Mouse (Mus musculus): ENCODE results near the gene Zfp292. TPM values are rescaled to one million over a fixed set of nuclear protein-coding genes. Genes with fewer than 3 reads are reported as not detected.
A peak's percentile ranks its signal among the peaks of the same experiment; 100 is the strongest.

Zfp292 gene
- polyA plus RNA-seq, 1 experiment from 2014 or later = 40.1 TPM

GRCm38 (mm10) chr4:34872896-34873495 lies 9.8 kb downstream of the Zfp292 start:
- no peaks in the 10 kb centered on the region for H3K9me3 ChIP-seq (ENCODE audit: control insufficient read depth, low read length)
- no peaks in the 10 kb centered on the region for H3K27me3 ChIP-seq (ENCODE audit: control insufficient read depth, insufficient read depth, low read length)
- DNase-seq (ENCODE audit: low spot score, missing footprints) (peak; percentile 44), ATAC-seq (ENCODE audit: low FRiP score) (no peak)
- no peaks in the 10 kb centered on the region for H3K4me1 ChIP-seq (ENCODE audit: control insufficient read depth, insufficient read depth, low read length)
- no peak overlapping the region for H3K9ac ChIP-seq (ENCODE audit: low read length)
- H3K4me3 ChIP-seq (ENCODE audit: low read depth, low read length) = no peak overlapping the region
- 97% methylated on average over 4 of the region's 4 CpGs for WGBS
- no peak overlapping the region for H3K27ac ChIP-seq (ENCODE audit: low read depth, low read length)
- H3K36me3 ChIP-seq (ENCODE audit: control insufficient read depth, insufficient read depth, low read length) = no peaks in the 10 kb centered on the region; the same call in 1 of the 2 replicates
- H3K4me2 ChIP-seq = no peak overlapping the region

DNA sequence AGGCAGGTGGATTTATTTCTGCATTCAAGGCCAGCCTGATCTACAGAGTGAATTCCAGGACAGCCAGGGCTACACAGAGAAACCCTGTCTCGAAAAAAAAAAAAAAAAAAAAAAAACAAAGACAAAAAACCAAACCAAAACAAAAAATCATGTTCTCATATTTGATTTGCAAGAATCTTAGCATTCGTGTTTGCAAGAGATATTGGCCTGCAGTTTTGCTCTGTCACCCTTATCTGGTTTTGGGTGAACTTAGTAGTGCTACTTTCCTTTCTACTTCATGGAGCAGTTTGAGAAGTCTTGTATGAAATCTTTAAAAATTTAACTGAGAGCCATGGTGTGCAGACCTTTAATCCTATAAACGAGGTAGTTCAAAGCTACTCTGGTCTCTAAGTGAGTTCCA lies 12.9 kb downstream of the Zfp292 start:
- Histone ChIP-seq H3K9ac (ENCODE audit: low read length) (no peak overlapping the region), H3K36me3 (ENCODE audit: control insufficient read depth, insufficient read depth, low read length) (no peaks in the 10 kb centered on the region; the same call in 1 of the 2 replicates), H3K27me3 (ENCODE audit: control insufficient read depth, insufficient read depth, low read length) (no peaks in the 10 kb centered on the region), H3K9me3 (ENCODE audit: control insufficient read depth, low read length) (no peaks in the 10 kb centered on the region), H3K27ac (ENCODE audit: low read depth, low read length) (no peak overlapping the region), H3K4me1 (ENCODE audit: control insufficient read depth, insufficient read depth, low read length) (no peaks in the 10 kb centered on the region), H3K4me2 (no peak overlapping the region), H3K4me3 (ENCODE audit: low read depth, low read length) (no peak overlapping the region)
- no peak for ATAC-seq (ENCODE audit: low FRiP score)
- no peak for DNase-seq (ENCODE audit: low spot score, missing footprints)
- WGBS = 91% methylated on average over 3 of the region's 3 CpGs

DNA sequence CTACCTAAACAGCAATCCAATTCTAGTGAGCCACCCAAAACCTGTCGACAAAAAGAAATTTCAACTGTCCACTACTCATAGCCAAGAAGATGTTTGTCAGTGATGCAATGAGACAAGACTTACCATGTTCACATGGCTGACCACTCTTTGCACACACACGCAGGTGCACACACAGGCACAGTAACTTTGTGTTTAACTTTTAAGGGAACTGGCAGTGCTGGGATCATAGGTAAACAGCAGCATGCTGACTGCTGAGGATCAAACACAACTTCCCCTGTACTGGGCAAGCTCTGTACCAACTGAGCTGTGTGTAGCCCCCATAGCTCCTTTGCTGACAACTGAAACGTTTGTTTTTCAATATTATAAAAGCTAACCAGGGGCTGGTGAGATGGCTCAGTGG lies 21.3 kb downstream of the Zfp292 start:
- H3K4me3 ChIP-seq (ENCODE audit: low read depth, low read length) = no peak overlapping the region
- no peak for ATAC-seq (ENCODE audit: low FRiP score)
- H3K27me3 ChIP-seq (ENCODE audit: control insufficient read depth, insufficient read depth, low read length) = no peaks in the 10 kb centered on the region
- no peak overlapping the region for H3K27ac ChIP-seq (ENCODE audit: low read depth, low read length)
- H3K4me2 ChIP-seq = no peak overlapping the region
- no peaks in the 10 kb centered on the region for H3K36me3 ChIP-seq (ENCODE audit: control insufficient read depth, insufficient read depth, low read length)
- H3K9me3 ChIP-seq (ENCODE audit: control insufficient read depth, low read length) = no peaks in the 10 kb centered on the region
- no peak overlapping the region for H3K9ac ChIP-seq (ENCODE audit: low read length)
- no peak for DNase-seq (ENCODE audit: low spot score, missing footprints)
- no peaks in the 10 kb centered on the region for H3K4me1 ChIP-seq (ENCODE audit: control insufficient read depth, insufficient read depth, low read length)
- WGBS = 94% methylated on average over 3 of the region's 3 CpGs

GRCm38 (mm10) chr4:34859416-34859815 lies 23.3 kb downstream of the Zfp292 start:
- Histone ChIP-seq H3K4me2 (no peak overlapping the region), H3K36me3 (ENCODE audit: control insufficient read depth, insufficient read depth, low read length) (no peaks in the 10 kb centered on the region), H3K27ac (ENCODE audit: low read depth, low read length) (no peak overlapping the region), H3K9ac (ENCODE audit: low read length) (no peak overlapping the region), H3K4me1 (ENCODE audit: control insufficient read depth, insufficient read depth, low read length) (no peaks in the 10 kb centered on the region), H3K9me3 (ENCODE audit: control insufficient read depth, low read length) (no peaks in the 10 kb centered on the region), H3K27me3 (ENCODE audit: control insufficient read depth, insufficient read depth, low read length) (no peaks in the 10 kb centered on the region), H3K4me3 (ENCODE audit: low read depth, low read length) (no peak overlapping the region)
- WGBS = 89% methylated on average over 3 of the region's 3 CpGs
- ATAC-seq (ENCODE audit: low FRiP score) (no peak), DNase-seq (ENCODE audit: low spot score, missing footprints) (no peak)

GRCm38 (mm10) chr4:34858903-34859302 lies 23.9 kb downstream of the Zfp292 start:
- Histone ChIP-seq H3K4me2 (no peak overlapping the region), H3K36me3 (ENCODE audit: control insufficient read depth, insufficient read depth, low read length) (no peaks in the 10 kb centered on the region), H3K27ac (ENCODE audit: low read depth, low read length) (no peak overlapping the region), H3K9me3 (ENCODE audit: control insufficient read depth, low read length) (no peaks in the 10 kb centered on the region), H3K4me3 (ENCODE audit: low read depth, low read length) (no peak overlapping the region), H3K27me3 (ENCODE audit: control insufficient read depth, insufficient read depth, low read length) (no peaks in the 10 kb centered on the region), H3K9ac (ENCODE audit: low read length) (no peak overlapping the region), H3K4me1 (ENCODE audit: control insufficient read depth, insufficient read depth, low read length) (no peaks in the 10 kb centered on the region)
- no peak for ATAC-seq (ENCODE audit: low FRiP score)
- WGBS = 93% methylated on average over 3 of the region's 3 CpGs
- DNase-seq (ENCODE audit: low spot score, missing footprints) = no peak

DNA sequence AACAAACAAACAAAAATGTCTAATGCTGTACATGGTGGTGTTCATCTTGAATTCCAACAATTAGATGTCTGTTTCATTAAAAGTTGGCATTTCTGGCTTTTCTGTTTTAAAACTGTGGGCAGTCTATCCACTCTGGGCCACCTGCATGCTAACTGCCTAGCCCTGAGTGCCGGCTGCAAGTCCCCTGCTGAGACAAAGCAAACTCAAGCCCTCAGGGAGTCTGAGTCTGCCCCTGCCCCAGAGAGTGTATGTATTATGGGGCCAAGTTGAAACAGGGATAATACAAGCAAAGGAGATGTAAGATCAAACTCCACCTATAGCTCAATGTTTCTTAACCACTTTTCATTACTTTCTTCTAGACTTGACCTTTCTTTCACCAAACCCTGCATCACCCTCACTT lies 26.8 kb downstream of the Zfp292 start:
- no peak for DNase-seq (ENCODE audit: low spot score, missing footprints)
- no peak overlapping the region for H3K9ac ChIP-seq (ENCODE audit: low read length)

GRCm38 (mm10) chr4:34852051-34852450 lies 30.7 kb downstream of the Zfp292 start:
- DNase-seq (ENCODE audit: low spot score, missing footprints) = no peak
- H3K27ac ChIP-seq (ENCODE audit: low read depth, low read length) = no peak overlapping the region
- no peak for ATAC-seq (ENCODE audit: low FRiP score)

More for the DNA sequence above, 26.8 kb downstream of the Zfp292 start:
- Histone ChIP-seq H3K36me3 (ENCODE audit: control insufficient read depth, insufficient read depth, low read length) (0 out of 2 replicates have a peak, but pooled peaks cover 1% of the 10 kb centered on the region), H3K27me3 (ENCODE audit: control insufficient read depth, insufficient read depth, low read length) (no peaks in the 10 kb centered on the region), H3K27ac (ENCODE audit: low read depth, low read length) (no peak overlapping the region), H3K4me2 (no peak overlapping the region), H3K4me3 (ENCODE audit: low read depth, low read length) (no peak overlapping the region), H3K4me1 (ENCODE audit: control insufficient read depth, insufficient read depth, low read length) (no peaks in the 10 kb centered on the region), H3K9me3 (ENCODE audit: control insufficient read depth, low read length) (no peaks in the 10 kb centered on the region)
- WGBS = 35% methylated on average over 1 of the region's 1 CpGs
- no peak for ATAC-seq (ENCODE audit: low FRiP score)

GRCm38 (mm10) chr4:34850156-34850555 lies 32.6 kb downstream of the Zfp292 start:
- no peak overlapping the region for H3K27ac ChIP-seq (ENCODE audit: low read depth, low read length)
- H3K4me3 ChIP-seq (ENCODE audit: low read depth, low read length) = no peak overlapping the region
- H3K9ac ChIP-seq (ENCODE audit: low read length) = no peak overlapping the region
- WGBS = 94% methylated on average over 2 of the region's 2 CpGs
- H3K4me1 ChIP-seq (ENCODE audit: control insufficient read depth, insufficient read depth, low read length) = no peaks in the 10 kb centered on the region
- no peaks in the 10 kb centered on the region for H3K9me3 ChIP-seq (ENCODE audit: control insufficient read depth, low read length)
- no peak for ATAC-seq (ENCODE audit: low FRiP score)
- no peak for DNase-seq (ENCODE audit: low spot score, missing footprints)
- H3K4me2 ChIP-seq = no peak overlapping the region
- no peaks in the 10 kb centered on the region for H3K27me3 ChIP-seq (ENCODE audit: control insufficient read depth, insufficient read depth, low read length)
- H3K36me3 ChIP-seq (ENCODE audit: control insufficient read depth, insufficient read depth, low read length) = 0 out of 2 replicates have a peak, but pooled peaks cover 2% of the 10 kb centered on the region

More at GRCm38 (mm10) chr4:34852051-34852450, 30.7 kb downstream of the Zfp292 start:
- H3K27me3 ChIP-seq (ENCODE audit: control insufficient read depth, insufficient read depth, low read length) = no peaks in the 10 kb centered on the region
- WGBS = 96% methylated on average over 7 of the region's 7 CpGs
- H3K36me3 ChIP-seq (ENCODE audit: control insufficient read depth, insufficient read depth, low read length) = 0 out of 2 replicates have a peak, but pooled peaks cover 2% of the 10 kb centered on the region
- no peaks in the 10 kb centered on the region for H3K9me3 ChIP-seq (ENCODE audit: control insufficient read depth, low read length)
- H3K4me2 ChIP-seq = no peak overlapping the region
- no peak overlapping the region for H3K9ac ChIP-seq (ENCODE audit: low read length)
- no peaks in the 10 kb centered on the region for H3K4me1 ChIP-seq (ENCODE audit: control insufficient read depth, insufficient read depth, low read length)
- H3K4me3 ChIP-seq (ENCODE audit: low read depth, low read length) = no peak overlapping the region

DNA sequence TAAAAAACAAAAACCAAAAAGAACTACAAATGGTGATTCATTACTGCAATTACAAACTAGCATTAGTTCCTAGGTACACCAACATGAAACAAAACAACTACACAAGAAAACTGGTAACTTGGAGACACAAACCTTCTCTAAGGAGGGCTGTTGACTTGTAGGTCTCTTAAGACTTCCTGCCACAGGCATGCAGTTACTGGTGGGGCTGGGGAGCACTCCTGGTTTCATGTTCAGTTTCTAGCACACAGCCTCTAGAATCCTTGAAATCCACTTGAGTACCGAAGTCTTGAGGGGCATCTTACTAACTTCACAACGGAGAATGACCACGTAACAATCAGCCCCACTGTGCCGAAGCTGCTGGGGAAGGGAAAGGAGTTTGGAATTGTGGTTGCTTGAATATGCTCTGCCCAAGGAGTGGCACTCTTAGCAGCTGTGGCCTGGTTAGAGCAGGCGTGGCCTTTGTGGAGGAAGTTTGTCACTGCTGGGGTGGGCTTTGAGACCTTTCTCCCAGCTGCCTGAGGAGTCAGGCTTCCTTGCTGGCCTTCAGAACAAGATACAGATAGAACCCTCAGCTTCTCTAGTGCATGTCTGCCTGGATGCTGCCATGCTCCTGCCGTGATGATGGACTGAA lies 35.0 kb downstream of the Zfp292 start:
- Histone ChIP-seq H3K9ac (ENCODE audit: low read length) (no peak overlapping the region), H3K27me3 (ENCODE audit: control insufficient read depth, insufficient read depth, low read length) (no peaks in the 10 kb centered on the region), H3K36me3 (ENCODE audit: control insufficient read depth, insufficient read depth, low read length) (0 out of 2 replicates have a peak, but pooled peaks cover 2% of the 10 kb centered on the region), H3K4me3 (ENCODE audit: low read depth, low read length) (no peak overlapping the region), H3K9me3 (ENCODE audit: control insufficient read depth, low read length) (no peaks in the 10 kb centered on the region), H3K27ac (ENCODE audit: low read depth, low read length) (no peak overlapping the region), H3K4me1 (ENCODE audit: control insufficient read depth, insufficient read depth, low read length) (no peaks in the 10 kb centered on the region), H3K4me2 (no peak overlapping the region)
- 95% methylated on average over 6 of the region's 6 CpGs for WGBS
- DNase-seq (ENCODE audit: low spot score, missing footprints) = no peak
- ATAC-seq (ENCODE audit: low FRiP score) = no peak
